Mouse (Mus musculus) neutrophil, adult 59 days (primary cell): ENCODE data around the gene Olfr1018. TPM values are rescaled to one million over a fixed set of nuclear protein-coding genes. Genes with fewer than 3 reads are reported as not detected.

Source experiments
- total RNA-seq, 2 experiments: library from RNA; stranded (reverse); gene quantifications; 1 replicate in 1 of 2; 2 replicates in 1 of 2; pipeline ENCODE4 v1.2.4; 2023

Gene Olfr1018
- total RNA-seq = not detected

GRCm38 (mm10) chr2:85818179-85818578 lies at the start of gene Olfr1018:
Gene Olfr1018 (plus strand): TSS chr2:85818479.

GRCm38 (mm10) chr2:85772413-85772812 lies 45.9 kb upstream of the Olfr1018 start, which contains the start of gene Olfr1014:
Gene Olfr1014 (plus strand): TSS chr2:85772713.

GRCm38 (mm10) chr2:85781717-85782116 lies 36.6 kb upstream of the Olfr1018 start, which contains the start of gene Olfr1015:
Gene Olfr1015 (plus strand): TSS chr2:85782017.

GRCm38 (mm10) chr2:85802444-85802843 lies 15.8 kb upstream of the Olfr1018 start, which contains the start of gene Olfr1016:
Gene Olfr1016 (minus strand): TSS chr2:85802544.

GRCm38 (mm10) chr2:85845383-85845782 lies 27.1 kb downstream of the Olfr1018 start, which contains the start of gene Olfr1019:
Gene Olfr1019 (minus strand): TSS chr2:85845483.

GRCm38 (mm10) chr2:85846730-85847129 lies 28.5 kb downstream of the Olfr1018 start, which contains the start of gene Olfr1020:
Gene Olfr1020 (plus strand): TSS chr2:85847030.

GRCm38 (mm10) chr2:85868294-85868693 lies 50.0 kb downstream of the Olfr1018 start, which contains the start of gene Olfr1022:
Gene Olfr1022 (plus strand): TSS chr2:85868594.

Other genes starting within 250 kb of the Olfr1018 start
- gene Olfr996, start 239.3 kb upstream of the Olfr1018 start, total RNA-seq = not detected
- not detected for gene Olfr998, start 229.5 kb upstream of the Olfr1018 start, total RNA-seq
- not detected for gene Olfr1000, start 206.6 kb upstream of the Olfr1018 start, total RNA-seq
- not detected for gene Olfr1002, start 167.8 kb upstream of the Olfr1018 start, total RNA-seq
- not detected for gene Olfr154, start 154.0 kb upstream of the Olfr1018 start, total RNA-seq
- not detected for gene Olfr1006, start 139.7 kb upstream of the Olfr1018 start, total RNA-seq
- gene Olfr1008, start 129.0 kb upstream of the Olfr1018 start, total RNA-seq = not detected
- not detected for gene Olfr1009, start 103.1 kb upstream of the Olfr1018 start, total RNA-seq
- not detected for gene Olfr1012, start 55.7 kb upstream of the Olfr1018 start, total RNA-seq
- gene Olfr1013, start 51.4 kb upstream of the Olfr1018 start, total RNA-seq = not detected
- gene Olfr1014, start 45.8 kb upstream of the Olfr1018 start, total RNA-seq = not detected
- gene Olfr1015, start 36.5 kb upstream of the Olfr1018 start, total RNA-seq = not detected
- gene Olfr1016, start 15.9 kb upstream of the Olfr1018 start, total RNA-seq = not detected
- not detected for gene Olfr1019, start 27.0 kb downstream of the Olfr1018 start, total RNA-seq
- not detected for gene Olfr1020, start 28.6 kb downstream of the Olfr1018 start, total RNA-seq
- not detected for gene Olfr1022, start 50.1 kb downstream of the Olfr1018 start, total RNA-seq
- not detected for gene Olfr1023, start 67.2 kb downstream of the Olfr1018 start, total RNA-seq
- gene Olfr1024, start 86.6 kb downstream of the Olfr1018 start, total RNA-seq = not detected
- not detected for gene Olfr1025-ps1, start 96.7 kb downstream of the Olfr1018 start, total RNA-seq
- not detected for gene Olfr1026, start 103.1 kb downstream of the Olfr1018 start, total RNA-seq
- not detected for gene Olfr1028, start 132.0 kb downstream of the Olfr1018 start, total RNA-seq
- gene Olfr1029, start 155.4 kb downstream of the Olfr1018 start, total RNA-seq = not detected
- gene Olfr1030, start 160.8 kb downstream of the Olfr1018 start, total RNA-seq = not detected
- not detected for gene Olfr1031, start 171.8 kb downstream of the Olfr1018 start, total RNA-seq
- not detected for gene Olfr1032, start 187.1 kb downstream of the Olfr1018 start, total RNA-seq
- gene Olfr1033, start 202.2 kb downstream of the Olfr1018 start, total RNA-seq = not detected
- gene Olfr1034, start 227.4 kb downstream of the Olfr1018 start, total RNA-seq = not detected